Mouse (Mus musculus) ES-E14 (cell line): ENCODE results near the gene Ccl1.

Experiments
- CHD2 ChIP-seq: IDR thresholded peaks from 2 replicates; pipeline ENCODE4 v1.6.1; 2014; ENCODE audit warnings: mild to moderate bottlenecking, low read depth, low read length, inconsistent platforms
- HCFC1 ChIP-seq: IDR thresholded peaks from 2 replicates; pipeline ENCODE4 v1.6.1; 2012; ENCODE audit warnings: low read length, inconsistent platforms, borderline replicate concordance; ENCODE audit not compliant: insufficient read depth
- MAFK ChIP-seq: IDR thresholded peaks from 2 replicates; pipeline ENCODE4 v1.6.1; 2014; ENCODE audit warnings: mild to moderate bottlenecking, low read depth, low read length, inconsistent platforms; ENCODE audit not compliant: insufficient read depth
- ZC3H11A ChIP-seq: IDR thresholded peaks from 2 replicates; pipeline ENCODE4 v1.6.1; 2012; ENCODE audit warnings: low read depth, mild to moderate bottlenecking, inconsistent platforms, low read length, borderline replicate concordance
- ZNF384 ChIP-seq: IDR thresholded peaks from 2 replicates; pipeline ENCODE4 v1.6.1; 2012; ENCODE audit warnings: low read depth, low read length, inconsistent platforms

- no peak for TF ChIP-seq HCFC1
- no peak for TF ChIP-seq ZC3H11A
- TF ChIP-seq CHD2 = no peak
- no peak for TF ChIP-seq ZNF384
- no peak for TF ChIP-seq MAFK
These were observed 134.0 kb downstream of the Ccl1 start for GRCm38 (mm10) chr11:82171316-82172071.
